Mouse (Mus musculus) left cerebral cortex, adult 2 months (tissue): ENCODE measurements around the gene AL731706.1. TPM values are rescaled to one million over a fixed set of nuclear protein-coding genes. Genes with fewer than 3 reads are reported as not detected.
"Not testable (repeated sequence)": the region's sequence is repeated elsewhere in the genome, so short reads cannot be mapped to it uniquely, and the experiment has no call there.

Source experiments
- DNase-seq, 2 experiments: peaks; one replicate each; pipeline ENCODE4 v3.0.0; 2021 to 2022; ENCODE audit warnings: low spot score in 2 of 2, mixed read lengths in 1 of 2; ENCODE audit errors: extremely low spot score in 1 of 2
- H3K27ac ChIP-seq: fragments of 200-600 bp; 2 replicates; pipeline ENCODE4 v1.8.1; 2022
- H3K4me3 ChIP-seq: fragments of 200-600 bp; 2 replicates; pipeline ENCODE4 v1.8.1; 2022
- CTCF ChIP-seq: fragments of 200-600 bp; IDR thresholded peaks from 2 replicates; pipeline ENCODE4 v1.8.1; 2022; ENCODE audit warnings: antibody characterized with exemption, mild to moderate bottlenecking, moderate library complexity
- intact Hi-C: fragments of 180-260 bp; cut with DNase I; formaldehyde crosslinking; loops from one replicate; pipeline ENCODE4 v1.15.1; 2025
- total RNA-seq, 2 experiments: library from RNA; stranded (reverse); gene quantifications; 2 replicates each; pipeline ENCODE4 v1.2.3; 2021

The AL731706.1 gene
- total RNA-seq, 2 experiments from 2014 or later = 18.4 to 22.8 TPM

DNA sequence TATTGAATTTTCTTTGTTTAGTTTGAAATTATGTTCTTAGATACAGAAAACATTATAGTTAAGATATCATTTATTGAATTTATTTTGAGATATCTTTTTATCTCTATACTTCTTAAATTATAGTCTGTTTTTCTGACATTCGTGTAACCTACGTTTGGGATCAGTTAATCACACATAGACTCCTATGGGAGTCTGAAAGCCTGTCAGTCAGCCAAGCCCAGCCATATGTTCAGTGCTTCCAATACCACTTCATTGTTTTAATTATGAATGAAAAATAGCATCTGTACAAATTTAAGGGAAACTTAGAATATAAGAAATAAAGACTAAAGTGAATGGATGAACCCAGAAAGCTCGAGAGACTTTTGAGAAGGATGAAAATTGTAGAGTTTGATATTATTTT is 17.4 kb upstream of the AL731706.1 start:
- TF ChIP-seq CTCF = no peak
- intact Hi-C loops = no loop called here
- Histone ChIP-seq H3K27ac (no peak overlapping the region), H3K4me3 (no peak overlapping the region)
- DNase-seq = no peak

DNA sequence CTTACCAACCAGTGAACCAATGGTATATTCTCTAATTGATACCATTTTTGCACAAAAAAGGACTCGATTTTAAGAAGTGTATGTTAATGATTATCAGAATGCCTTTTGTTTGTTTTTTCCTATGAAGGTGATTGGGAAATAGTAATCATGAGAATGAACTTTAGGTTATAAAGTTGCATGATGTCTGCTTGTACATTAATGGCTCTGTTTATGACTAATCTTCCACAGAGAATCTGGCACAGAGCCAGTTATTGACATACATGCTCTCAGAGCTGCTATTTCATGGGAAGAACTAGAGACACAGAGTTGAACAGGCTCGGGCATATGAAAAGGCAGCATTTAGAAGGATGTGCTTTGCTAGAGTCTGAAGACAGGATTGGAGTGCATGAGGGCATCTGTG is 4.9 kb upstream of the AL731706.1 start:
- no peak for DNase-seq
- H3K4me3 ChIP-seq = no peak overlapping the region
- intact Hi-C loops = no loop called here
- TF ChIP-seq CTCF = no peak
- H3K27ac ChIP-seq = no peak overlapping the region

DNA sequence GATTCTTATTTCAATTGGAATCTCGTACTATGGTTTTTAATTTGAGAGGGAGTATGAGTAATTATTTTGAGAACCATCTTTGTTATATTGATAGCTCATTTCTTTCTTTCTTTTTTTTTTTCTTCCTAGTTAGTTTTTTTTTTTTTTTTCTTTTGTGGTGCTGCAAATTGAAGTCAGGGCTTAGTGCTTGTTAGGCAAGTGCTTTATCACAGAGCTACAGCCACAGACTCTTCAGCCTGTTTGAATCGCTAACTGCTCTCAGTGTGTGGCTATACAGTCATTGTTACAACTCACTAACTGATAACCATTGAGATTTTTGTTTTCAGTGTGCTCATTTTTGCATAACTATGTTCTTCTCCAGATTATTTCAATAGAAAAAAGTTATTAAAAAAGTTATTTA is 3.3 kb upstream of the AL731706.1 start:
- intact Hi-C loops = loop anchor here (5.0 kb wide), 1 partner anchor 223 kb away; the partner anchor contains the start of gene Jag1
- DNase-seq = no peak
- H3K27ac ChIP-seq = no peak overlapping the region
- H3K4me3 ChIP-seq = no peak overlapping the region
- no peak for TF ChIP-seq CTCF

DNA sequence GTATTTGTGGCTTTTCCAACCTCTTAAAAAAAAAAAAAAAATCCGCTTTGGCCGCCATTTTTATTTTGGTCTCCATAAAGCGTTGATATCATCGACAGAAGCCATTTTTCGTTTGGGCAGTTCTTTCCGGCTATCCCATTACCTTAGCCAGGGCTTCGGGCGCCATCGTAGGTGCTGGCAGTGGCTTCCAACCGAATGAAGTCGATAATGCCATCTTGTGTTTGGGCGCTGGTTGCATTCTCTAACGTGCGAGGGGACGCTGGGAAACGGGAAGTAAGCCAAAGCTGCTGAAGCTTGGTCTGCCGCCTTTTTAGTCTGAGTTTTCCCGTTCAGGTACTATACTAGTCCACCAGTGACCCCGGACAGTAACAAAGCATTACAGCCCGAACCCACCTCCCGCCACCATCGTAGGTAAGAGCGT is 772 bp upstream of the AL731706.1 start:
- intact Hi-C loops = loop anchor here (2.0 to 5.0 kb wide), 2 partner anchors 179 to 225 kb away; partner anchors contain the start of genes Jag1 and Snap25
- Histone ChIP-seq H3K27ac (peak overlapping the region; percentile 98), H3K4me3 (peak overlapping the region; percentile 80)
- no peak for TF ChIP-seq CTCF
- DNase-seq = peak; percentile 94 to 96

DNA sequence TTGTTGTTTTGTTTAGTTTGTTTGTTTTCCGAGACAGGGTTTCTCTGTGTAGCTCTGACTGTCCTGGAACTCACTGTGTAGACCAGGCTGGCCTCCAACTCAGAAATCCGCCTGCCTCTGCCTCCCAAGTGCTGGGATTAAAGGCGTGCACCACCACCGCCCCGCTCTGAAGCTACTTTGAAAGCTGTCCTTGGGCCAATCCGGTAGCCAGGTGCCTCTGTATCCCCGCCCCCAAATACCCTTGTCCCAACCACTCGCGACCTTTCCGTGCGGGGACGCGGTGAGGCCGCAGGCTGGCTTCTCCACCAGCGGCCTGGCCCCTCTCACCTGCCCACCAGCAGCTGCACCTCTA is 497 bp downstream of the AL731706.1 start:
- DNase-seq = not testable (repeated sequence)
- Histone ChIP-seq H3K4me3 (peak overlapping the region; percentile 80), H3K27ac (peak overlapping the region; percentile 98)
- intact Hi-C loops = loop anchor here (2.0 to 5.0 kb wide), 2 partner anchors 178 to 227 kb away; partner anchors contain the start of genes Jag1 and Snap25

DNA sequence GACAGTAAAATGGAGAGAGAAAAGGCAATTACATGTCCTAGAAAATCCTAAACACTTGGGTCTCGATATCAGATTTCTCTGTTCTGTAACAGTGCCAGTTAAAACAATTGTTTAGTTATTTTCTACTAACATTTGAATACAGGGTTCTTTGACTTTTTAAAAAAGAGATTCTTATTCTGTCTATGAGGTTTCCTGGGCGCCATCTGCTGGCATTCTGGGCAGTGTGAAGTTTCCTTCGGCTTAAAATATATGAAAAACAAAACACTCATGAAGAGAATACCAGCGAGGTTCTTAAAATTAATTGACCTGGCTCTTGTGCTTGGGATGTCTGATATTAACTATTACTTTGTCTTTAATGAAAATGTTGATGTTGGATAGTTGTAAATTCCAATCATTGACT is 4.3 kb downstream of the AL731706.1 start:
- Histone ChIP-seq H3K27ac (peak overlapping the region; percentile 13; the same call in 1 of the 2 replicates), H3K4me3 (no peak overlapping the region)
- intact Hi-C loops = loop anchor here (1.0 to 5.0 kb wide), 4 partner anchors 169 to 920 kb away; no protein-coding TSS in a partner anchor
- TF ChIP-seq CTCF = peak; percentile 68
- DNase-seq = peak; percentile 34 to 52

DNA sequence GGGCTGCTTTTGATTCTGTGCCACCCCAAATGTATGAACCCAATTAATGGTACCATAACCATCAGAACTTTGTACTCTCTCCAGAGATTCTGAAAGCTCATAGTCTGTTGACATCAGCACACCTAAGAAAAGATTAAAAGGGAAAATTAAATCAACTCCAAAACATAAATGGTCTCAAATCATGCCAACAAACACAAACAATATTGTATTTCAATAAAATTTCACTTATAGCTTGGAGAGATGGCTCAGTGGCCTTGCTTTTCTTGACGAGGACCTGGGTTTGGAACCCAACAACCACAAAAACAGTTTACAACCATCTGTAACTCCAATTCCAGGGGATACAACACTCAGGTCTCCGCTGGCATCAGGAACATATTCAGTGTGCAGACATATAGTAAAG is 5.6 kb downstream of the AL731706.1 start, which contains the start of gene AL731706.2:
TSS of gene AL731706.2 (minus strand) at position 101 of the 400 bp plus-strand sequence.
- no peak for TF ChIP-seq CTCF
- DNase-seq = no peak
- no peak within 1 kb of the TSS for H3K4me3 ChIP-seq
- intact Hi-C loops = loop anchor here (5.0 kb wide), 1 partner anchor 918 kb away; no protein-coding TSS in a partner anchor
- H3K27ac ChIP-seq = no peak within 1 kb of the TSS

DNA sequence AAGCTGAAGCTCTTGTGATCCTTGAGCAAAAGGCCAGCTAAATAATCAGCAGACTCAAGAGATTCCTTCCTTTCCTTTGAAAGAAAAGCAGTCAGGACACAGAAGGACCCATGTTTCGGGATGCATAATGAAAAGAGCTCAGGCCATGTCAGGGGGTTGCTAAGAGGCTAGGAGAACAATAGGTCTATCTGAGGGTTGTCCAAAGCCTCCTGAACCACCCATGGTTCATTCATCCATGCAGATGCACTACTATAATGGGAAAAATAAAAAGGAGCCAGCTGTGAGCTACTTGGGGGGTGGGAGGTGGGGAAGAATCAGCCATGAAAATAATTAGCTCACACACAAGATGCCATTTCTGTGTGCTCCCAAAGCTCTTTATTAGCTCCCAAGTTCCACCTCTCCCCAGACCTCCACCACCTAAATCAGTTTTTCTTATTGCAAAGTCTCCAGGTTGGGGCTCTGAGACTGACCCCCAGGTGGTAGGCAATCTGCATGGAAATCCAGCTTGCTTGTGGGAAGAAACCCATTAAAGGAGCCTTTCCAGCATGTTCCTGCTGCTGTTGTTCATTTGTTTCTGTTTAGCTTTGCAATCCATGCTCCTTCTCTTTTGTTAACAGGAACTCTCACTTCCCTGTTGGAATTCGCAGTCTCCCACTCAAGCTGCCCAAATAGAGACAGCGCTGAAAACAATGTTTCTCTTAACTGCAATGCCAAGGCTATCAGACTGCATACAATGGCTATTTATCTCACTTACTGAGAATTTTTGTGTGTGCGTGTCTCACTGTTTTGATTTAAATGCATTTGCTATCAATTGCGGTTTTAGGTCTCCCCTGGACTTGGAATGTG is 36.4 kb downstream of the AL731706.1 start:
- no peak for TF ChIP-seq CTCF
- no peak overlapping the region for H3K4me3 ChIP-seq
- H3K27ac ChIP-seq = no peak overlapping the region
- DNase-seq = no peak
- intact Hi-C loops = no loop called here

DNA sequence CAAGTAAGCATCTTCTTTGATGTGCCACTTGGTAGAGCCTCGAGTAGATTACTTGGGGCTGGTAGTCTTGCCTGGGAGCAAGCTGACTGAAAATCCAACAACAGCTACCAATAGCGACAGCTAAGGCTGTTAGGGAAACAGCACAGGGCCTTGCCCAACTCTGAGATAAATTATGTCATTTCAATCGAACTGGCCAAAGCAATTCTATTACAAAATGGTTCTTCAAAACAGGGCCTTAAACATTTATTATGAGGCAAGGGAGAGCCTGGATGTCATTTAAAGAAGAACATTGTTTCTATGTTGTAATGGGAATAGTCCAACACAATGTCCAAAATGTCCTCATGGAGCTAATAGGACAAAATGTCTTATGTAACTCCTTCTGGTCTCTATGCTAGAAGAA is 40.8 kb downstream of the AL731706.1 start:
- no peak for TF ChIP-seq CTCF
- no peak overlapping the region for H3K27ac ChIP-seq
- no peak for DNase-seq
- no peak overlapping the region for H3K4me3 ChIP-seq
- intact Hi-C loops = no loop called here

DNA sequence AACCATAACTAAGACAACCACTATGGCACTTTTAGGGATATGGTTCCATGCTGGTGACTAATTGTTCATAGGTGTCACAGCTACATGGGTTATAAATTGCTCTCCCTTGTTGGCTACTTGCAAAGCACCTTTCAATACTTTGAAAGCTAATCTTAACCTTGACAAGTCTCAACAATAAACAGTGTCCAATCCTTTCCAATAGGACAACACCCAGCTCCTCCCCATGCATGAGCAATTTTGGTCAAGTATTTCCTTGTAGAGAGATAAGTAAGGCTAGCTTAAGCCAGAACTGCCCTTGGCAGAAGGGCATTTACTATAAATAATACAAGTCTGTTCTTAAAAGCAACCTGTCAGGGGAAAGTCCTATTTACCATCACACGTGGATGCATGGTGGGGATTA is 53.2 kb downstream of the AL731706.1 start:
- no peak overlapping the region for H3K27ac ChIP-seq
- no peak overlapping the region for H3K4me3 ChIP-seq
- intact Hi-C loops = loop anchor here (10.0 kb wide), 1 partner anchor 243 kb away; no protein-coding TSS in a partner anchor

DNA sequence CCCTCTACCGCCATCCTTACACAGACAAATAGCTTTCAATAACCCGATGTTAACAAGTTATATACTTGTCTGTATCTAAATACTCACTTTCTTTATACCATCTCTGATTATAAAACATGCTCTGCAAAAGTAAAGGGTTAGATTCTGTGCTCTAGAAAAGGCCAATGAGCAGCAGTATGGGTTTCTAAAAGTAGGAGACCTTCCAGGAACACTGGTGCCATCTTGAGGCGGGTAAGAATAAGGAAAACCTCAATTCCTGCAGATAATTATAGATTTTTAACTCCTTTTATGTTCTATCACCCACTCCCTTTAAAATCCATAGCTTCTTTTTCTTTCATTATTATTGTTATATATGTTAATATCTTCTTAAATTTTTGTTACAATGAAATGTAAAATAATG is 55.3 kb downstream of the AL731706.1 start:
- peak overlapping the region; percentile 33; the same call in 1 of the 2 replicates for H3K27ac ChIP-seq
- peak in 1 of 2 experiments; percentile 26 for DNase-seq
- peak; percentile 68 for TF ChIP-seq CTCF
- no peak overlapping the region for H3K4me3 ChIP-seq
- intact Hi-C loops = loop anchor here (2.0 to 10.0 kb wide), 2 partner anchors 241 to 347 kb away; no protein-coding TSS in a partner anchor

More for the DNA sequence above, 53.2 kb downstream of the AL731706.1 start:
- DNase-seq = no peak
- TF ChIP-seq CTCF = no peak

DNA sequence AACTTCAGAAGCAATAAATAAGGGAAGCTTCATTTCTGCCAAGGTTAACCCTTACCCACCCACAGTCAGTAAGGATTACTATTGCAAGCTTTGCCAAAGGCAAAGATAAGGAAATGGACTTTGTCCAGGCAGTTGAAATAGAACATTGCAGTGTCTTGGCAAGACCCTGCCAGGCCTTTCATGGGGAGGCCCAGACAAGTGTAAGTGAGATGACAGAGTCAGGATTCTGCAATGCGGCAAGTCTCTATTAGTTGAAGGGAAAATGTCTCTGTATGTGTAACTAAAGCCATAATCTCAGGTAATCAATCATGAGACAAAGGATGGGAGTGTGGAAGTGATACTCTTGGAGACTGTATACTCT is 56.5 kb downstream of the AL731706.1 start:
- no peak overlapping the region for H3K27ac ChIP-seq
- no peak for TF ChIP-seq CTCF
- DNase-seq = no peak
- intact Hi-C loops = loop anchor here (2.0 to 10.0 kb wide), 2 partner anchors 240 to 346 kb away; no protein-coding TSS in a partner anchor
- H3K4me3 ChIP-seq = no peak overlapping the region
